Mouse (Mus musculus): ENCODE results near the gene Tpt1.

- TF ChIP-seq CTCF (IDR thresholded peaks at IDR 0.05; ENCODE audit: borderline replicate concordance, insufficient read depth, low read length) (no peak), POLR2A (IDR thresholded peaks at IDR 0.05; ENCODE audit: low read depth, low read length) (no peak)
These were observed 34.1 kb downstream of the Tpt1 start for GRCm38 (mm10) chr14:75878980-75879379.
